Mouse (Mus musculus): ENCODE measurements around the gene Mamstr. TPM values are rescaled to one million over a fixed set of nuclear protein-coding genes. Genes with fewer than 3 reads are reported as not detected.

Mamstr gene
- polyA plus RNA-seq (2015; fragmentation: Nextera tagmentation; extraction: Ambion mirVana), result 3.4 and 4.0 TPM in 2 replicates

DNA sequence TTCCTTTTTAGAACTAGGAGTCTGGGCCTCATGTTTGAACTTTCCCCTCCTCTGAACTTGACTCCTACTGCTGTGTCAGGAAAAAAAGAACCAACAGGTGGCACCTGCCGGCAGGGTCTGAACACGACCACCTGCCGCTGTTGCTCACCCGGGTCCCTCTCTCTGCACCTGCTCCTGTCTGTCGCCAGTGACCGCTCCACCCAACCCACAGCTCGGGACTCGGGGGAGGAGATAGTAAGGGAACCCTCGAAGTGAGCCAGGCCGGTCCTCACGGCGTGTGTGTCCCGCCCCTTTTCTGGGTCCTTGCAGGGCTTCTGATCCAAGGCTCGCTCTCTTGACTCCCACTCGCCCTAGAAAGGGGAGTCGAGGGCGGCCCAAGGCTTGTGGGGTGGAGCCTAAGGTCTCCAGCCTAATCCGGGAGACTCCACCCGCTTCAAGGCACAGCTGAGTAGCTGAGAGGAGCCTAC is at the start of gene Mamstr:
Gene Mamstr (plus strand): TSS at position 417 of the 467 bp plus-strand sequence.
- Histone ChIP-seq H3K9me3 (no peaks in the 10 kb centered on the region), H3K4me3 (no peak within 1 kb of the TSS), H3K27ac (no peak within 1 kb of the TSS), H3K9ac (no peak within 1 kb of the TSS), H3K4me2 (no peak within 1 kb of the TSS), H3K4me1 (replicated peaks) (peaks cover 38% of the 10 kb centered on the region), H3K27me3 (no peaks in the 10 kb centered on the region), H3K36me3 (peaks cover 16% of the 10 kb centered on the region)
- 28% methylated on average over 19 of the region's 19 CpGs for WGBS
- ATAC-seq (ENCODE audit: low FRiP score), result no peak

DNA sequence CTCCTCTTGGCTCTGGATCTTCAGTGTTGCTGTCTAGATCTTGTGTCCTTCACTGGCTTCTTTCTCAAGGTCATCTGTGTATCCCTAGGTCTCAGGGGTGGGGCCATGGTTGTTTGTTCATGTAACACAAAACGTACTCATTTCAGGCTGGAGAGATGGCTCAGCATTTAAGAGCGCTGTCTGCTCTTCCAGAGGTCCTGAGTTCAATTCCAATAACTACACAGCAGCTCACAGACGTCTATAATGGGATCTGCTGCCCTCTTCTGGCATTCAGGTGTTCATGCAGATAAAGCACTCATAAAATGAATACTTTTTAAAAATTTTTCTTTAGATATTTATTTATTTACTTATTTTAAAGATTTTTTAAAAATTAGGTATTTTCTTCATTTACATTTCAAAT is 48.9 kb upstream of the Mamstr start:
- 69% methylated on average over 3 of the region's 3 CpGs for WGBS
- Histone ChIP-seq H3K4me3 (no peak overlapping the region), H3K27me3 (no peaks in the 10 kb centered on the region)

DNA sequence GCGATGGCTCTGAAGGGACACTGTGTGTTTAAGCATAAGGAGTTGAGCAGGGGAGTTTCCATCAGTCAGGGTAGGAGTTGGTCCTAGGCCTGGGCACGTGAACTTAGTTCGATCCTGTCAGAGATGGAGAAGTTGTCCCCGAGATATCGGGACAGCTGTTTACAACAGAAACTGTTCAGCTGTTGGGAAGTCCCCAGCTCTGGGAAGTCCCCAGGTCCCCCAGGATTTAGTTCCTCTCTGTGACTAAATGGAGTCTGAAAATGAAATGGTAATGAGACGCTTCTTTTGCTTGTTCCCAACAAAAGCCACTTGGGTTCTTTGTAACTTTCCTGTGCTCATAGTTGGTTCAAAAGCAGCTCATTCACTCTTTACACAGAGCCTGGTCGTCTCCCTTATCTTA is 47.9 kb upstream of the Mamstr start:
- Histone ChIP-seq H3K9ac (no peak overlapping the region), H3K36me3 (no peaks in the 10 kb centered on the region; the same call in 1 of the 2 replicates), H3K27me3 (no peaks in the 10 kb centered on the region), H3K9me3 (no peaks in the 10 kb centered on the region), H3K4me1 (replicated peaks) (peaks cover 4% of the 10 kb centered on the region), H3K4me3 (no peak overlapping the region), H3K4me2 (no peak overlapping the region), H3K27ac (no peak overlapping the region)
- ATAC-seq (ENCODE audit: low FRiP score), result no peak
- 73% methylated on average over 7 of the region's 7 CpGs for WGBS

More for the DNA sequence above, 48.9 kb upstream of the Mamstr start:
- Histone ChIP-seq H3K9me3 (no peaks in the 10 kb centered on the region), H3K9ac (no peak overlapping the region), H3K4me1 (replicated peaks) (peaks cover 4% of the 10 kb centered on the region), H3K27ac (no peak overlapping the region), H3K36me3 (peaks cover 4% of the 10 kb centered on the region), H3K4me2 (no peak overlapping the region)
- no peak for ATAC-seq (ENCODE audit: low FRiP score)

DNA sequence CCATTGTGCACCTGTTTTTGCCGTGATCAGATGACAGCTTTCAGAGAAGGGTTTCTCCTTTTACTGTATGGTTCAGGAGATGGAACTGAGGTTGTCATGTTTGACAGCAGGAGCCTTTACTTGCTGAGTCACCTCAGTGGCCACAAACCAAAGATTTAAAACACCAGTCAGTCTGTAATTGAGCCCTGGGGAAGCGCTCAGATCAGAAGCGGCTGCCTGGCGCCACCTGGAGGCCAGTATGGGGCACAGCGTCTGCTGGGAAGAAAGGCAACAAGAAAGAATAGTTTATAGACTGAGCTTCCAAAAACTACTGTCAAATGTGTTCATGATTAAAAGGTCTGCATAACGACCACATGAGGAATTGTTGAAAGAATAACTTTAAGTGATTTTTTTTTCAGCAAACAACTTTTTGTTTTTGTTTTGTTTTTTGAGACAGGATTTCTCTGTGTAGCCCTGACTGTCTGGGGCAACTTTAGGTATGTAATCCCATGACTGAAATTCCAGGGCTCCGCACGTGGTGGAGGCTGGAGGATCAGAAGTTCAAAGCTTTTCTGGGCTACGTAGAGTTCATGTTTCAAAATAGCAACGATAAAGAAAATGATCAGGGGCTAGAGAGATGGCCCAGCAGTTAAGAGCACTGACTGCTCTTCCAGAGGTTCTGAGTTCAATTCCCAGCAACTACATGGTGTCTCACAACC is 46.5 kb upstream of the Mamstr start:
- Histone ChIP-seq H3K4me1 (replicated peaks) (peaks cover 4% of the 10 kb centered on the region), H3K27me3 (no peaks in the 10 kb centered on the region), H3K27ac (no peak overlapping the region), H3K4me2 (no peak overlapping the region), H3K9ac (no peak overlapping the region), H3K9me3 (no peaks in the 10 kb centered on the region), H3K4me3 (no peak overlapping the region), H3K36me3 (no peaks in the 10 kb centered on the region)
- 25% methylated on average over 10 of the region's 10 CpGs for WGBS
- no peak for ATAC-seq (ENCODE audit: low FRiP score)

DNA sequence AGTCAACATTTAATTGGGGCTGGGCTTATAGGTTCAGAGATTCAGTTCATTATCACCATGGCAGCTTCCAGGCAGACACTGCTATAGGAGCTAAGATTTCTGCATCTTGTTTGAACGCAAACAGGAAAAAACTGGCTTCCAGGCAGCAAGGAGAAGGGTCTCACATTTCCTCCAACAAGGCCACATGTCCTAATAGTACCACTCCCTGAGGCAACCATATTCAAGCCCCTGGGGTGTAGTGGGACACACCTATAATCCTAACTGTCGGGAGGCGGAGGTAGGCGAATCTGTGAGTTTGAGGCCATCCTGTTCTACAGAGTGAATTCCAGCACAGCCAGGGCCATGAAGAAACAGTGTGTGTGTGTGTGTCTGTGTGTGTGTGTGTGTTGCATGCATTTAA is 44.6 kb upstream of the Mamstr start:
- 0 out of 2 replicates have a peak, but pooled peaks cover 3% of the 10 kb centered on the region for H3K4me1 ChIP-seq (replicated peaks)
- WGBS, result 83% methylated on average over 4 of the region's 4 CpGs
- no peak overlapping the region for H3K4me2 ChIP-seq
- no peak overlapping the region for H3K27ac ChIP-seq
- no peak for ATAC-seq (ENCODE audit: low FRiP score)
- no peaks in the 10 kb centered on the region for H3K9me3 ChIP-seq
- H3K36me3 ChIP-seq, result no peaks in the 10 kb centered on the region
- H3K9ac ChIP-seq, result no peak overlapping the region
- H3K27me3 ChIP-seq, result no peaks in the 10 kb centered on the region
- H3K4me3 ChIP-seq, result no peak overlapping the region

DNA sequence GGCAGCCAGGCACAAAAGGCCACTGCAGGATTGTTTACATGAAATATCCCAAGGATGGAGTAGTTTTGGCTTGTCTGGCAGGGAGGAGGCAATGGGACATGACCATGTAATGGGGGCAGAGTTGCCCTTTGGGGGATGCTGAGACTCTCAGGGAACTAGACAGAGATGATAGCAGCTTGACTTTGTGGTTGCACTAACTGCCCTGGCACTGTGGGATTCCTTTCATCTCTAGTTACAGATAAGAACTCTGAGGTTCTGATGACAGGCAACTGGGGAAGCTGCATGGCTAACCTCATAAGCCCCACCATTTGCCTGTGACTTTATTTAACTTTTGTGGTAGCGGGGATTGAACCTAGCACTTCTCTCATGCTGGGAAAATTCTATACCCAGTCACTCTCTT is 43.7 kb upstream of the Mamstr start:
- WGBS, result 71% methylated on average over 1 of the region's 1 CpGs
- Histone ChIP-seq H3K27ac (no peak overlapping the region), H3K4me2 (no peak overlapping the region), H3K9ac (no peak overlapping the region), H3K9me3 (no peaks in the 10 kb centered on the region), H3K4me1 (replicated peaks) (0 out of 2 replicates have a peak, but pooled peaks cover 3% of the 10 kb centered on the region), H3K4me3 (no peak overlapping the region), H3K27me3 (no peaks in the 10 kb centered on the region), H3K36me3 (no peaks in the 10 kb centered on the region)
- no peak for ATAC-seq (ENCODE audit: low FRiP score)

DNA sequence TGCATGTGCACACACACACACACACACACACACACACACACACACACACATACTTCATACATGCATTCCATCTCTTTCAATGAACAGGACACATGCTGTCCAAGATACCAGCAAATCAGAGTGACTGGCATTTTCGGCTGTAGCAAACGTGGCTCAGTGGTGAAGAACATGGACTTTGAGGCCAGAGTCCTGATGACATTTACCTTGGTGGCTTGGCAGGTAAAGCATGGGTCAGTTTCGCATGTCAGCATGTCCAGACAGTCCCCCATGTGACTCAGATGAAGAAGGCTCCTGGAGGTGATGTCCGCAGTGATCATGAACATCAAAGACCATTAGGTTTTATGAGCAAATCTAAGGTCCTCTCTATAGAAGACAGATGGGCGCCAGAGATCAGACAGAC is 42.8 kb upstream of the Mamstr start:
- no peak overlapping the region for H3K4me2 ChIP-seq
- no peak overlapping the region for H3K9ac ChIP-seq
- ATAC-seq (ENCODE audit: low FRiP score), result no peak
- H3K27me3 ChIP-seq, result no peaks in the 10 kb centered on the region
- no peaks in the 10 kb centered on the region for H3K36me3 ChIP-seq
- 86% methylated on average over 5 of the region's 5 CpGs for WGBS
- H3K27ac ChIP-seq, result no peak overlapping the region
- H3K4me3 ChIP-seq, result no peak overlapping the region
- H3K4me1 ChIP-seq (replicated peaks), result 0 out of 2 replicates have a peak, but pooled peaks cover 3% of the 10 kb centered on the region
- no peaks in the 10 kb centered on the region for H3K9me3 ChIP-seq

DNA sequence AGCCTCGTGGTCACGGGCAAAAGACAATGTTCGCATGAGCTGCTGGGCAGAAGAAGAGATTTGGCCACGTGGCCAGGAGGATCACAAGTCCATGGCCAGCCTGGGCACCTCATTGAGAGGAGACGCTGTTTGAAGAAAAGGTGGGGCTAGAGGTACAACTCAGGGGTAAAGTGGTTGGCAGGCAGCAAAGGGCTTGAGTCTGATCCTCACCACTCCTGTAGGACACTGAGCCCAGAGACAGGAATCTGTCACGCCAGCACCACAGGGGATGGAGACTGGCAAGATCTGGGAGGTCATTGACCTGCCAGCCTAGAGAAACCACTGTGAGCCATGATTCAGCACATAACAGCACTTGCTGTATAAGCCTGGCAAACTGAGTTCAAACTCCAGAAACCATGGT is 42.2 kb upstream of the Mamstr start:
- H3K4me1 ChIP-seq (replicated peaks), result 0 out of 2 replicates have a peak, but pooled peaks cover 3% of the 10 kb centered on the region
- H3K9ac ChIP-seq, result no peak overlapping the region
- no peak for ATAC-seq (ENCODE audit: low FRiP score)
- H3K9me3 ChIP-seq, result no peaks in the 10 kb centered on the region
- no peak overlapping the region for H3K4me2 ChIP-seq
- no peaks in the 10 kb centered on the region for H3K36me3 ChIP-seq
- no peaks in the 10 kb centered on the region for H3K27me3 ChIP-seq
- H3K4me3 ChIP-seq, result no peak overlapping the region
- WGBS, result 92% methylated on average over 6 of the region's 6 CpGs
- no peak overlapping the region for H3K27ac ChIP-seq

DNA sequence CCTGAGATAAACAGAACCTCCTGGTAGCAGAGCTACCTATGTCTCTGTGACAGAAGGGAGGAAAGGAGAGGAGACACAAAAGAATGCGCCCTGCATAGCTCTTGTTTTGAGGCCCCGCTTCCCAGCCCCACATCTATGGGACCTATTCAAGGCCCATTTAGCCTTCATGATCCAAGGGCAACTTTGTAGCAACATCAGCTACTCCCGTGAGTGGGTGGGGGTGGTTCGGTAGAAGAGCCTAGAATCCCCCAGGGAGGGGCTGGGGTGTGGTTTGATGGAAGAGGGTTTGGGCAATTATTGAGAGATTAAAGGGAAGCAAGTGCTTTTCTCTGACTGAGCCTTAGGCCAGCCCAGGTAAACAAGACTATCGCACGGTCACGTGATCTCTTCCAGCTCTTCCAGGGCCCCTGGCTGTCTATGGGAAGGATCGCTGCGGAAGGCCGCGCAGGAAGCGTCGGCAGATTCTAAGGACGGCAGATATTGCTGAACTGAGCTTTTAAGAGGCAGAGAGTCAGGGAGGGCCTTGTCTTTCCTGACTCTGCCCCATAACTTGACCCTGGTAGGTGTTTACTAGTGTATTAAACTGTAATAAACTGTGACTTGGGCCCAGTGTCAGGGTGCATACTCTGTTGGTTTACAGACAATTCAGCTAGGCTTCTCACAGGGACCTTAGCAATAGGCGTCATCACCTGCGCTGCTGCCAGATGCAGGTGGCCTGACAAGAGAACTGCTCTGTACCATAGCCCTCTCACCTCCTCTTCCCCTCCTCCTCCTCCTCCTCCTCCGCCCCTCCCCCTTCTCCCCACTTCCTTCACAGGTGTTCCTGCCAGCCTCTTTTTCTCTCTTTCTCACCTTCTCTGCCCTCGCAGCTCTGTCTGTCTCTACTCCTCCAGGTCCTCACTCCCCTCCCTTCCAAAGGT is 40.6 kb upstream of the Mamstr start:
- H3K4me3 ChIP-seq, result no peak overlapping the region
- WGBS, result 58% methylated on average over 18 of the region's 18 CpGs

DNA sequence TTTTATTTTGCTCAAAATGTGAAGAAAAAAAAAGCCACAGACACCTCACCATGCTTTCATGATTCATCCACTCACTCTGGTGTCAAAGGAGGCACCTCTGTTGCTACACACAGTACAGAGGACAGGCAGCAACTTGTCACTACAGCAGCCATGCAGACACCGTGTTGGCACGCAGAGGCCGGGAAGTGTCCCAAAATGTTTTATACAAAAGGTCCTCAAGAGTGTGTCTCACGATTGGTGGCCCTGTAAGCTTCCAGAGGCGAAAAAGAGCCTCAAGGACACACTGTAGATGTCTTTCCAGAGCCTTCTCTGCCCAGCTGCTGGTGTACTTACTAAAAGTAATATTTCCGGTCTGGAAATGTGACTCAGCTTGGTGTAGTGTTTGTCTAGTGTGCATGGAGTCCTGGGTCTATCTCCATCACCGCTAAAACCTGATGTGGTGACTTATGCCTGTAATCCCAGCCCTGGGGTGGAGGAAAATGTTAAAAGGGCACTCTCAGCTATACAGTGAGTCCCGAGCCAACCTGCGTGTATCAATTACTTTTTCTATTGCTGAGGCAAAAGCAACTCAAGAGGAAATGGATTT is 34.0 kb upstream of the Mamstr start:
- ATAC-seq (ENCODE audit: low FRiP score), result no peak
- H3K36me3 ChIP-seq, result no peaks in the 10 kb centered on the region
- H3K27me3 ChIP-seq, result no peaks in the 10 kb centered on the region
- H3K4me3 ChIP-seq, result no peak overlapping the region
- no peak overlapping the region for H3K27ac ChIP-seq
- H3K4me2 ChIP-seq, result no peak overlapping the region
- WGBS, result 84% methylated on average over 9 of the region's 9 CpGs
- H3K9ac ChIP-seq, result no peak overlapping the region
- no peaks in the 10 kb centered on the region for H3K4me1 ChIP-seq (replicated peaks)
- H3K9me3 ChIP-seq, result no peaks in the 10 kb centered on the region

More for the DNA sequence above, 40.6 kb upstream of the Mamstr start:
- H3K9me3 ChIP-seq, result no peaks in the 10 kb centered on the region
- no peak overlapping the region for H3K4me2 ChIP-seq
- ATAC-seq (ENCODE audit: low FRiP score), result no peak
- no peak overlapping the region for H3K9ac ChIP-seq
- H3K4me1 ChIP-seq (replicated peaks), result 0 out of 2 replicates have a peak, but pooled peaks cover 3% of the 10 kb centered on the region
- no peak overlapping the region for H3K27ac ChIP-seq
- no peaks in the 10 kb centered on the region for H3K36me3 ChIP-seq
- H3K27me3 ChIP-seq, result no peaks in the 10 kb centered on the region

DNA sequence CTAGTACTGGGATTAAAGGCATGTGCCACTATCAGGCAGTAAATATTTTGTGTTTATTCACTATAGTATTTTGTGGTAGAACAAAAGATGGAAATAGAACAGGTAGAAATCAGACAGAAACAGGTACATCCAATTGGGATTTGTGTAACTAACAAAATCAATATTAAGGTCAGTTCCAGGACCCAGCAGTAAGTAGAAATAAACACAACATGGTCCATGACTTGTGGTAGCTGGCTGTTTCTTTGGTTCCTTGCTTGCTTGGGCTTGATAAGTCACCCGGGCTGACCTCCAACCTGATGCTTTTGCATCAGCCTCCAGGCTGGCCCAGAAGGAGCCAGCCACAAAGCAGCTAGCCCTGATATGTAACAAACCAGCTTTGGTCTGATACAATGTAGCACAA is 30.3 kb upstream of the Mamstr start:
- Histone ChIP-seq H3K4me1 (replicated peaks) (no peaks in the 10 kb centered on the region), H3K9me3 (no peaks in the 10 kb centered on the region), H3K4me2 (no peak overlapping the region), H3K36me3 (no peaks in the 10 kb centered on the region), H3K27ac (no peak overlapping the region), H3K9ac (no peak overlapping the region), H3K27me3 (no peaks in the 10 kb centered on the region), H3K4me3 (no peak overlapping the region)
- ATAC-seq (ENCODE audit: low FRiP score), result no peak
- 77% methylated on average over 1 of the region's 1 CpGs for WGBS

DNA sequence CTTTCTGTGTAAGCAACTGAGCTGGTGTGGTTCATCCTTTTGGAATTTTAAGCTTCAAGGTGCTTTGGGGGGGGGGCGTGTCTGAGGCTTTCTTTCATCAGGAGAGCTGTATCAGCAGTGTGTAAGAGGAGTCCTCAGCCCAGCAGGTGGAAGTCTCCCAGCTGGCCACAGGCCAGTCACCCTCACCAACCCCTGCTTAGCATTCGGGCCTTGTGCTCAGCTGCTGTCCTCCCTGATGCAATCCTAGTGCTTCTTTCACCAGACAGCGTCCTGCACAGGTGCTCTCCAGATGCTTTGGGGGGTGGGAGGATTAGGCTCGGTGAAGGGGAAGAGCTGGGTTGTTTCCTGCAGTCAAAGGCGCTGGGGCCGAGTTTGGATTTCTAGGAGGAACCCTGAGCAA is 23.5 kb upstream of the Mamstr start:
- peaks cover 51% of the 10 kb centered on the region for H3K27me3 ChIP-seq
- WGBS, result 24% methylated on average over 6 of the region's 6 CpGs

More for the DNA sequence above, 23.5 kb upstream of the Mamstr start:
- Histone ChIP-seq H3K36me3 (no peaks in the 10 kb centered on the region), H3K4me1 (replicated peaks) (peaks cover 10% of the 10 kb centered on the region), H3K27ac (no peak overlapping the region), H3K9me3 (no peaks in the 10 kb centered on the region), H3K4me2 (no peak overlapping the region), H3K4me3 (no peak overlapping the region), H3K9ac (no peak overlapping the region)
- ATAC-seq (ENCODE audit: low FRiP score), result no peak
